Mouse (Mus musculus) intestine, embryonic 15.5 days (tissue): ENCODE results near the gene Pdia3. TPM values are rescaled to one million over a fixed set of nuclear protein-coding genes. Genes with fewer than 3 reads are reported as not detected.
"Not testable (repeated sequence)": the region's sequence is repeated elsewhere in the genome, so short reads cannot be mapped to it uniquely, and the experiment has no call there.

Experiments
- ATAC-seq: fragments of 200-750 bp; cut with Nextera tagmentation; 2 replicates; pipeline ENCODE4 v1.8.0; 2017; ENCODE audit warnings: moderate TSS enrichment, moderate library complexity
- H3K27ac ChIP-seq: fragments of 300-500 bp; sonication (generic); 2 replicates; pipeline ENCODE4 v1.5.1; 2015; ENCODE audit warnings: mild to moderate bottlenecking, inconsistent platforms
- H3K27me3 ChIP-seq: fragments of 300-500 bp; sonication (generic); replicated peaks from 2 replicates; pipeline ENCODE4 v1.6.1; 2015; ENCODE audit warnings: inconsistent platforms
- H3K36me3 ChIP-seq: fragments of 300-500 bp; sonication (generic); 2 replicates; pipeline ENCODE4 v1.6.1; 2015; ENCODE audit warnings: inconsistent platforms
- H3K4me1 ChIP-seq: fragments of 300-500 bp; sonication (generic); replicated peaks from 2 replicates; pipeline ENCODE4 v1.6.1; 2015; ENCODE audit warnings: inconsistent platforms
- H3K4me2 ChIP-seq: fragments of 300-500 bp; sonication (generic); replicated peaks from 2 replicates; pipeline ENCODE4 v1.6.1; 2015; ENCODE audit warnings: mild to moderate bottlenecking, inconsistent platforms
- H3K4me3 ChIP-seq: fragments of 300-500 bp; sonication (generic); replicated peaks from 2 replicates; pipeline ENCODE4 v1.5.1; 2015; ENCODE audit warnings: inconsistent platforms
- H3K9ac ChIP-seq: fragments of 300-500 bp; sonication (generic); 2 replicates; pipeline ENCODE4 v1.6.1; 2015; ENCODE audit warnings: inconsistent platforms
- H3K9me3 ChIP-seq: fragments of 300-500 bp; sonication (generic); 2 replicates; pipeline ENCODE4 v1.6.1; 2016; ENCODE audit warnings: inconsistent platforms
- WGBS: fragments of 180-500 bp; shearing (Covaris S2); methylation state at CpG from one replicate; pipeline ENCODE4 v1.1.7; 2015; 5-methylcytosine and 5-hydroxymethylcytosine counted together
- polyA plus RNA-seq: library from polyadenylated mRNA; unstranded; fragments of >200 nt; fragmentation: Nextera tagmentation; extraction: Ambion mirVana; gene quantifications from 2 replicates; pipeline ENCODE4 v1.2.1, GENCODE M21; 2015

Pdia3 gene
- polyA plus RNA-seq: 834 and 874 TPM in 2 replicates

GRCm38 (mm10) chr2:121413387-121414042, at the start of gene Pdia3, which contains the start of gene Catsper2:
TSS of gene Pdia3 (plus strand) at chr2:121413775.
TSS of gene Catsper2 (minus strand) at chr2:121413792.
- Histone ChIP-seq H3K4me1 (peaks cover 7% of the 10 kb centered on the region; the same call in 1 of the 2 replicates), H3K9me3 (no peaks in the 10 kb centered on the region), H3K36me3 (no peaks in the 10 kb centered on the region), H3K27ac (peak within 1 kb of the TSS; percentile 97), H3K4me3 (peak within 1 kb of the TSS; percentile 98), H3K9ac (peak within 1 kb of the TSS; percentile 99), H3K4me2 (peak within 1 kb of the TSS; percentile 73), H3K27me3 (no peaks in the 10 kb centered on the region)
- ATAC-seq: peak; percentile 100
- under 1% methylated on average over 68 of the region's 68 CpGs for WGBS

- Histone ChIP-seq H3K4me2 (no peak overlapping the region), H3K9me3 (no peaks in the 10 kb centered on the region), H3K4me3 (no peak overlapping the region), H3K27me3 (no peaks in the 10 kb centered on the region), H3K4me1 (no peaks in the 10 kb centered on the region), H3K9ac (no peak overlapping the region), H3K27ac (no peak overlapping the region), H3K36me3 (no peaks in the 10 kb centered on the region)
- WGBS: 83% methylated on average over 2 of the region's 2 CpGs
- ATAC-seq: no peak
These were observed 44.7 kb upstream of the Pdia3 start for GRCm38 (mm10) chr2:121368831-121369230.

GRCm38 (mm10) chr2:121370921-121371320, 42.7 kb upstream of the Pdia3 start:
- WGBS: 79% methylated on average over 5 of the region's 5 CpGs
- H3K4me3 ChIP-seq: no peak overlapping the region
- no peak for ATAC-seq
- no peaks in the 10 kb centered on the region for H3K36me3 ChIP-seq
- H3K9ac ChIP-seq: no peak overlapping the region
- H3K4me2 ChIP-seq: no peak overlapping the region
- H3K9me3 ChIP-seq: no peaks in the 10 kb centered on the region
- no peaks in the 10 kb centered on the region for H3K27me3 ChIP-seq
- H3K4me1 ChIP-seq: no peaks in the 10 kb centered on the region
- no peak overlapping the region for H3K27ac ChIP-seq

- no peak overlapping the region for H3K4me2 ChIP-seq
- 65% methylated on average over 3 of the region's 3 CpGs for WGBS
- no peaks in the 10 kb centered on the region for H3K27me3 ChIP-seq
- H3K36me3 ChIP-seq: no peaks in the 10 kb centered on the region
- H3K4me1 ChIP-seq: no peaks in the 10 kb centered on the region
- H3K27ac ChIP-seq: no peak overlapping the region
- ATAC-seq: no peak
- no peak overlapping the region for H3K4me3 ChIP-seq
- no peak overlapping the region for H3K9ac ChIP-seq
- no peaks in the 10 kb centered on the region for H3K9me3 ChIP-seq
These were observed 41.3 kb upstream of the Pdia3 start for GRCm38 (mm10) chr2:121372266-121372665.

- H3K4me1 ChIP-seq: no peaks in the 10 kb centered on the region
- no peaks in the 10 kb centered on the region for H3K36me3 ChIP-seq
- ATAC-seq: no peak
- no peak overlapping the region for H3K9ac ChIP-seq
- no peaks in the 10 kb centered on the region for H3K9me3 ChIP-seq
- H3K4me3 ChIP-seq: no peak overlapping the region
- 55% methylated on average over 2 of the region's 2 CpGs for WGBS
- no peak overlapping the region for H3K4me2 ChIP-seq
- no peak overlapping the region for H3K27ac ChIP-seq
- no peaks in the 10 kb centered on the region for H3K27me3 ChIP-seq
These were observed 38.8 kb upstream of the Pdia3 start for GRCm38 (mm10) chr2:121374766-121375165.

- H3K27ac ChIP-seq, H3K4me2 ChIP-seq, H3K27me3 ChIP-seq, H3K9me3 ChIP-seq, H3K4me1 ChIP-seq, ATAC-seq, H3K4me3 ChIP-seq, H3K9ac ChIP-seq, H3K36me3 ChIP-seq: not testable (repeated sequence)
- 92% methylated on average over 17 of the region's 17 CpGs for WGBS
These were observed 26.5 kb upstream of the Pdia3 start, which contains the start of gene Strc for GRCm38 (mm10) chr2:121386961-121387575. TSS of gene Strc (minus strand) at chr2:121387168.

GRCm38 (mm10) chr2:121396624-121397023, 17.0 kb upstream of the Pdia3 start:
- Histone ChIP-seq H3K4me2 (no peak overlapping the region), H3K4me1 (no peaks in the 10 kb centered on the region), H3K4me3 (no peak overlapping the region), H3K36me3 (no peaks in the 10 kb centered on the region), H3K27me3 (no peaks in the 10 kb centered on the region), H3K27ac (no peak overlapping the region), H3K9me3 (no peaks in the 10 kb centered on the region), H3K9ac (no peak overlapping the region)
- WGBS: 15% methylated on average over 8 of the region's 8 CpGs
- ATAC-seq: 0 out of 2 replicates have a peak, but pooled peaks have one; percentile 47

GRCm38 (mm10) chr2:121403296-121403695, 10.3 kb upstream of the Pdia3 start:
- H3K4me3 ChIP-seq: no peak overlapping the region
- no peak overlapping the region for H3K4me2 ChIP-seq
- no peak overlapping the region for H3K27ac ChIP-seq
- no peak for ATAC-seq
- no peaks in the 10 kb centered on the region for H3K36me3 ChIP-seq
- H3K9ac ChIP-seq: no peak overlapping the region
- H3K27me3 ChIP-seq: no peaks in the 10 kb centered on the region
- no peaks in the 10 kb centered on the region for H3K9me3 ChIP-seq
- no peaks in the 10 kb centered on the region for H3K4me1 ChIP-seq

- peak; percentile 29; the same call in 1 of the 2 replicates for ATAC-seq
- 38% methylated on average over 4 of the region's 4 CpGs for WGBS
- no peaks in the 10 kb centered on the region for H3K9me3 ChIP-seq
- H3K27me3 ChIP-seq: no peaks in the 10 kb centered on the region
- no peak overlapping the region for H3K4me3 ChIP-seq
- no peak overlapping the region for H3K4me2 ChIP-seq
- no peaks in the 10 kb centered on the region for H3K36me3 ChIP-seq
- H3K9ac ChIP-seq: no peak overlapping the region
- H3K4me1 ChIP-seq: no peaks in the 10 kb centered on the region
- H3K27ac ChIP-seq: no peak overlapping the region
These were observed 5.4 kb upstream of the Pdia3 start for GRCm38 (mm10) chr2:121408160-121408559.

GRCm38 (mm10) chr2:121412843-121413386, 660 bp upstream of the Pdia3 start:
- Histone ChIP-seq H3K4me1 (peaks cover 7% of the 10 kb centered on the region; the same call in 1 of the 2 replicates), H3K36me3 (no peaks in the 10 kb centered on the region), H3K9ac (peak overlapping the region; percentile 68), H3K27ac (peak overlapping the region; percentile 97), H3K4me3 (peak overlapping the region; percentile 98), H3K9me3 (no peaks in the 10 kb centered on the region), H3K27me3 (no peaks in the 10 kb centered on the region), H3K4me2 (peak overlapping the region; percentile 73)
- ATAC-seq: peak; percentile 2; the same call in 1 of the 2 replicates
- WGBS: 8% methylated on average over 4 of the region's 4 CpGs

- Histone ChIP-seq H3K27ac (peak overlapping the region; percentile 97), H3K36me3 (no peaks in the 10 kb centered on the region; the same call in 1 of the 2 replicates), H3K27me3 (no peaks in the 10 kb centered on the region), H3K4me2 (peak overlapping the region; percentile 56), H3K9ac (peak overlapping the region; percentile 99), H3K9me3 (no peaks in the 10 kb centered on the region), H3K4me1 (peaks cover 11% of the 10 kb centered on the region; the same call in 1 of the 2 replicates), H3K4me3 (peak overlapping the region; percentile 98)
- WGBS: under 1% methylated on average over 32 of the region's 32 CpGs
- ATAC-seq: peak; percentile 65
These were observed 637 bp downstream of the Pdia3 start for GRCm38 (mm10) chr2:121414139-121414685.

- no peak for ATAC-seq
- Histone ChIP-seq H3K4me2 (peak overlapping the region; percentile 56), H3K4me1 (peaks cover 11% of the 10 kb centered on the region; the same call in 1 of the 2 replicates), H3K9ac (peak overlapping the region; percentile 99), H3K4me3 (peak overlapping the region; percentile 98), H3K27me3 (no peaks in the 10 kb centered on the region), H3K9me3 (no peaks in the 10 kb centered on the region), H3K36me3 (peaks cover 3% of the 10 kb centered on the region; the same call in 1 of the 2 replicates), H3K27ac (no peak overlapping the region)
- WGBS: 52% methylated on average over 3 of the region's 3 CpGs
These were observed 1.5 kb downstream of the Pdia3 start for GRCm38 (mm10) chr2:121415103-121415502.
